Mouse (Mus musculus): Measurements from ENCODE around the gene Olfr1280. TPM values are rescaled to one million over a fixed set of nuclear protein-coding genes. Genes with fewer than 3 reads are reported as not detected.

Gene Olfr1280
- under 1 TPM in 1 of 2 experiments, not detected in 1; 0.02 TPM for polyA plus RNA-seq (2017; shearing (Covaris generic))

DNA sequence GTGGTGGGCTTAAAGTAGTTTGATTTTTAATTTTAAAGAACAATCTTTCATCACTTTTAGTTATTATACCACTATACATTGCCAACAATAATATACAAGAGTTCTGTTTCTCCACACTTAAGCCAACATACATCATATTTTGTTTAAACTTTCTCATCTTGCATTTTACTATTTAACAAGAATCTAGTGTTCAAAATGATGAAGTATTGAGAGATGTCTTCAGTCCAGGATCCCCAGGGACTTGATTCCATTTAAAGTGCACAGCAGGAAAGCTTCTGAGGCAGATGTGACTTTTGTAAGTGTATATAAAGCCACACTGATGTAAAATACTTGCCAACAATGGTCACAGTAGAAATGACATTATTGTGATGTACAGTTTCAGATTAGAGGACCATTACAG is at the start of gene Olfr1280:
Olfr1280 (plus strand) TSS at position 301 of the 400 bp plus-strand sequence.

DNA sequence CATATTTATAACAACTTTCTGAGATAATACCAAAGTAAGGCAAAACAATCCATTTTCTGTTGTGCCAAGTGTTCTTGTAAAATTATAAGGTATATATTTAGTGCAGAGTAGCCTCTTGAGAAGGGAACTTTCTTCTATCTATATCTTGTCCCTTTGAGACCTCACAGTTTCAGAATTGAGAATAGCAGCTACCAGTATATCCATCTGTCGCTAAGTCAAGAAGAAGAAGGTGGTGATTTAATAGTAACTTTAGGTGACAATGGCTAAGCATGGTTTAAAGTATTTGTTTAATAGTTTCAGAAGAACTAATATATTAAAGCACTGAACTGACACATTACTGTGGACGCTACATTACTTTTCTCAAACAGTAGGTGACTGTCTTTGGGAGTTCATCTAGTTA is 39.8 kb upstream of the Olfr1280 start, which contains the start of gene Olfr1277:
Olfr1277 (minus strand) TSS at position 101 of the 400 bp plus-strand sequence.

DNA sequence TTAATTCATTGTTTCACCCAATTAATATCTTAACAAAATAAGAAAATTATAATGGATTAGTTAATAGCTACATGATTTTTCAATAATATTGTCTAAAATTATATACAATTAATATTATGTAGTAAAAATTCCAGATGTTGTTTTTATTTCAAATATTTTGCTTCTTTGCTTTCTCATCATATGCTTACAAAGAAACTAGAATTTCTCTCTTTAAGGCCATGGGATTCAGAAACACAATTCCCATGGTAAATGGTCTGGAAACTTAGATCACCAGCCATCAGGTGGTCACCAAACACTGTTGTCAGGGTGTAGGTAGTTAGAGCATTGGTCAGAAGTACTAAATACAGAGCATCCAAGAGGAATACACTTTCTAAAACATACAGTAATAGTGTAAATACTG is 24.0 kb upstream of the Olfr1280 start, which contains the start of gene Olfr1278:
Olfr1278 (plus strand) TSS at position 301 of the 400 bp plus-strand sequence.

DNA sequence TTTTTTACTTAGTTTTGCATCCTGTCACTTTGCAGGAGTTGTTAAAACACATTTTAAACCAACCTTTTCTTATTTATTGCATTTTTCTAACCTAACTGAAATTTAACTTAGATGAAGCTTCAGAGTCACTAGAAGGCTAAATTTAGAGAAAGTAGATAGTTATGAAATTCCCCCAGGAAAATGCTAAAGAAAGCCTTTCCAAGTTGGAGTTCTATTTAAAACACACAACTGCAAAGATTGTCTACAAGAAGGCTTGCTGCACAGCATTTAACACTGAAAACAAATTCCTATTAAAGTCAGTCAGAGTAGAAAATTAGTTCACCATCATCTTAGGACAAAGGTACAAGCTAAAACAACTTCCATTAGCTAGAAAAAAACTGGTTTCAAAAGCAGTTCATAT is 13.4 kb upstream of the Olfr1280 start, which contains the start of gene Olfr1279:
Olfr1279 (plus strand) TSS at position 262 of the 400 bp plus-strand sequence.

DNA sequence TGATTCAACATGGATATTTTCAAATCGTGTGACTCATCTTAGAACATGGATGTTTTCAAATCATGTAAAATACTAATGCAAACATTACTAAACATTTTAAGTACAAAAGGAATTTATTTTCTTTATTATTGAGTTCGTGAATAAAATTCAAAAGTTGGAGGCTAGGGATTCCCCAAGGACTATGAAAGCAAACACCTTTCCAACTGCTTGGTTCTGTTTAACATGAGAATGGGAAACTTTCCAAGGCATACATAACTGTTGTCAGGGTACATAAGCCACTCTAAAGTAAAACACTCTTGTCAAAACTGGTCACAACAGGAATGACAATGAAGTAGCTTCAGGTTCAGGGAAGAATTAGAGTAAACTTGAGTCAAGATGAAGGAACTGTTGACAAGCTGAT is 12.4 kb downstream of the Olfr1280 start, which contains the start of gene Olfr1281:
Olfr1281 (plus strand) TSS at position 301 of the 400 bp plus-strand sequence.

DNA sequence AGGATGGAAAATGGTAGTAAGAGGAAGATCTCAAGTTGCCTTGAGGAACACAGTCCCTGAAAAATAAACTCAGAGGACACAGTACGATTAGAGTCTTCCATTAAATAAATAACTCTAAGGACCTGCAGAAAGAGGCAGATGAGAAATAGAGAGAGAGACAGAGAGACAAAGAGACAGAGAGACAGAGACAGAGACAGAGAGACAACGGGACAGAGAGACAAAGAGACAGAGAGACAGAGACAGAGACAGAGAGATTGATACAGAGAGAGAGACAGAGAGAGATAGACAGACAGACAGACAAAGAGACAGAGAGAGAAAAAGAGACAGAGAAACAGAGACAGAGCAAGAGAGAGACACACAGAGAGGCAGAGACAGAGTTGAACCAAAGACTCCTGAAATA is 22.2 kb downstream of the Olfr1280 start, which contains the start of gene Olfr1282:
Olfr1282 (minus strand) TSS at position 101 of the 400 bp plus-strand sequence.

GRCm38 (mm10) chr2:111366490-111366889 is 52.7 kb downstream of the Olfr1280 start, which contains the start of gene Olfr1283:
Gene Olfr1283, plus strand, starts transcription at chr2:111366790.

DNA sequence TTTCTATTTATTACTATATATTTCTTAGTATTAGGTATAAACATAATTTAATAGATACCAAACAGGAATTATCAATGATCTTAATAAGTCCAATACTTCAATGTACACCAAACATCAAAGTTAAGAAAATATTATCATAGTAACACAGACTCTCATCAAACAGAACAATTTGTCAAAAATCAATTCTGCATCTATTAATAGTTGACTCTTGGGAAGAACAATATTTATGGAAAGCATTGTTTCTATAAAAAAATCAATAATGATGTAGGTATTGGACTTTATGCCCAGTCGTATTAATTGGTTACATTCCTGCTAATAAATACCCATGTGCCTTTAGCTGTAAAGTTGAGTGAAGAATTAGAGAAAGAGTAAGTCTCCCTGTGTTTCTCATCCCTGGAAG is 61.4 kb downstream of the Olfr1280 start, which contains the start of gene Olfr1284:
Olfr1284 (plus strand) TSS at position 301 of the 400 bp plus-strand sequence.

Other genes starting within 250 kb of the Olfr1280 start
- not detected for gene Gm13941, start 208.0 kb upstream of the Olfr1280 start, polyA plus RNA-seq (2017; shearing (Covaris generic))
- gene Gm15130, start 161.1 kb upstream of the Olfr1280 start, polyA plus RNA-seq (2017; shearing (Covaris generic)) = not detected
- not detected for gene 4930430A15Rik, start 84.4 kb upstream of the Olfr1280 start, polyA plus RNA-seq (2017; shearing (Covaris generic))
- gene Olfr1275, start 78.7 kb upstream of the Olfr1280 start, polyA plus RNA-seq (2017; shearing (Covaris generic)) = not detected
- not detected for gene Olfr1276, start 59.5 kb upstream of the Olfr1280 start, polyA plus RNA-seq (2017; shearing (Covaris generic))
- gene Olfr1277, start 39.9 kb upstream of the Olfr1280 start, polyA plus RNA-seq (2017; shearing (Covaris generic)) = under 1 TPM in 1 of 2 experiments, not detected in 1; 0.05 TPM
- gene Olfr1278, start 23.9 kb upstream of the Olfr1280 start, polyA plus RNA-seq (2017; shearing (Covaris generic)) = not detected
- not detected for gene Olfr1279, start 13.4 kb upstream of the Olfr1280 start, polyA plus RNA-seq (2017; shearing (Covaris generic))
- gene Olfr1281, start 12.5 kb downstream of the Olfr1280 start, polyA plus RNA-seq (2017; shearing (Covaris generic)) = not detected
- not detected for gene Olfr1282, start 22.1 kb downstream of the Olfr1280 start, polyA plus RNA-seq (2017; shearing (Covaris generic))
- not detected for gene Olfr1283, start 52.8 kb downstream of the Olfr1280 start, polyA plus RNA-seq (2017; shearing (Covaris generic))
- gene Olfr1284, start 61.5 kb downstream of the Olfr1280 start, polyA plus RNA-seq (2017; shearing (Covaris generic)) = not detected
- not detected for gene Olfr1286, start 109.1 kb downstream of the Olfr1280 start, polyA plus RNA-seq (2017; shearing (Covaris generic))
- not detected for gene Olfr1287, start 135.1 kb downstream of the Olfr1280 start, polyA plus RNA-seq (2017; shearing (Covaris generic))
- not detected for gene Olfr1288, start 160.1 kb downstream of the Olfr1280 start, polyA plus RNA-seq (2017; shearing (Covaris generic))
- gene Olfr1289, start 166.8 kb downstream of the Olfr1280 start, polyA plus RNA-seq (2017; shearing (Covaris generic)) = not detected
- not detected for gene Olfr1290, start 179.8 kb downstream of the Olfr1280 start, polyA plus RNA-seq (2017; shearing (Covaris generic))
- under 1 TPM in 1 of 2 experiments, not detected in 1; 0.29 TPM for gene Olfr1291-ps1, start 183.2 kb downstream of the Olfr1280 start, polyA plus RNA-seq (2017; shearing (Covaris generic))
- gene Olfr1293-ps, start 211.2 kb downstream of the Olfr1280 start, polyA plus RNA-seq (2017; shearing (Covaris generic)) = under 1 TPM in 1 of 2 experiments, not detected in 1; 0.29 TPM
- gene Olfr1294, start 226.3 kb downstream of the Olfr1280 start, polyA plus RNA-seq (2017; shearing (Covaris generic)) = not detected

Measured in activated CD4-positive, CD25-positive, alpha-beta regulatory T cell (primary cell).